8 mouse cellular contexts compared by ENCODE assay signal in the genomic region with DNA sequence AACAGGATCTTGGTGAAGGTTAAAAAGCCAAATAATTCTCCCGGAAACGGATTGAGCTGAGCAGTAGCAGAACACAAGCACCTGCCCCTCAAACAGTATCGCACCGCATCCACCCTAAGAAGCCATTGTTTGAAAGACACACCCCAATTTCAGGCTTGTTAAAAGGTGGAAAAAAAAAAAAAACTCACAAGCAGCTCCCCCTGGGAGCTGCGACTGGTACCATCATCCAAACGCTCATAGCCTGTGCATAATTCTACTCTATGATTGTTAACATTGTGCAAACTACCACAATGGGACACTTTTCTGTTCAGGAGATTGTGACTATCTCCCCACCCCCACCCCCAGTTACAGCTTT. TPM values are rescaled to one million over a fixed set of nuclear protein-coding genes. Genes with fewer than 3 reads are reported as not detected.
DNase-seq lines count a peak whose midpoint lies in the region; ATAC-seq and TF ChIP-seq lines count a peak whose summit lies in the region.

No protein-coding gene starts in this region.

- H3K4me1 ChIP-seq in cerebellum, adult 2 months (ENCODE audit: control insufficient read depth, insufficient read depth, low read length): peaks cover 3% of the 10 kb centered on the region
- peaks cover 10% of the 10 kb centered on the region for H3K4me1 ChIP-seq in testis, adult 2 months (ENCODE audit: control insufficient read depth, insufficient read depth, low read length)
- peaks cover 48% of the 10 kb centered on the region for H3K4me1 ChIP-seq in liver, embryonic 13.5 days (replicated peaks)
- peaks cover 4% of the 10 kb centered on the region for H3K4me1 ChIP-seq in stomach, postnatal 0 days (replicated peaks; ENCODE audit: control insufficient read depth, insufficient read depth)

- peak overlapping the region; percentile 88 for H3K4me2 ChIP-seq in liver, embryonic 13.5 days
- peak overlapping the region; percentile 81 for H3K4me2 ChIP-seq in stomach, postnatal 0 days (replicated peaks; ENCODE audit: low read depth)

- H3K9ac ChIP-seq in liver, embryonic 13.5 days: peak overlapping the region; percentile 87
- H3K9ac ChIP-seq in stomach, postnatal 0 days (ENCODE audit: low read length): no peak overlapping the region

- 0% methylated on average over 6 of the region's 6 CpGs for WGBS in cerebellum, adult 2 months
- 2% methylated on average over 6 of the region's 6 CpGs for WGBS in liver, embryonic 13.5 days (ENCODE audit: insufficient replicate concordance)
- 2% methylated on average over 6 of the region's 6 CpGs for WGBS in stomach, postnatal 0 days

- TF ChIP-seq CTCF in cerebellum, adult 2 months (IDR thresholded peaks at IDR 0.05; ENCODE audit: borderline replicate concordance, insufficient read depth, low read depth, low read length): no peak
- TF ChIP-seq CTCF in testis, adult 2 months (IDR thresholded peaks at IDR 0.05; ENCODE audit: control insufficient read depth, insufficient read depth, insufficient replicate concordance, low read depth, low read length): no peak
- no peak for TF ChIP-seq CTCF in stomach, postnatal 0 days (IDR thresholded peaks at IDR 0.05; ENCODE audit: low read depth)

- no peaks in the 10 kb centered on the region for H3K9me3 ChIP-seq in liver, embryonic 13.5 days (replicated peaks)
- no peaks in the 10 kb centered on the region for H3K9me3 ChIP-seq in stomach, postnatal 0 days (ENCODE audit: control insufficient read depth, low read length)

- ATAC-seq in liver, embryonic 13.5 days (ENCODE audit: low read depth): peak; percentile 16; the same call in 1 of the 2 replicates
- peak; percentile 19 for ATAC-seq in stomach, postnatal 0 days (ENCODE audit: low FRiP score, low TSS enrichment)

- H3K27ac ChIP-seq in cerebellum, adult 2 months (ENCODE audit: insufficient read depth, low read length): no peak overlapping the region
- no peak overlapping the region for H3K27ac ChIP-seq in testis, adult 2 months (ENCODE audit: control insufficient read depth, insufficient read depth, low read depth, low read length)
- peak overlapping the region; percentile 44 for H3K27ac ChIP-seq in liver, embryonic 13.5 days
- no peak overlapping the region for H3K27ac ChIP-seq in stomach, postnatal 0 days (replicated peaks)

- H3K36me3 ChIP-seq in testis, adult 2 months (ENCODE audit: control insufficient read depth, insufficient read depth, low read length): no peaks in the 10 kb centered on the region
- H3K36me3 ChIP-seq in liver, embryonic 13.5 days: no peaks in the 10 kb centered on the region
- no peaks in the 10 kb centered on the region for H3K36me3 ChIP-seq in stomach, postnatal 0 days (ENCODE audit: control insufficient read depth, insufficient read depth, low read length)

- DNase-seq in cerebellum, adult 2 months: no peak
- no peak for DNase-seq in cerebellum, adult 9-10 months
- no peak for DNase-seq in testis, postnatal 10 days (ENCODE audit: low spot score)
- DNase-seq in liver, embryonic 13.5 days: no peak
- no peak for DNase-seq in stomach, postnatal 0 days (ENCODE audit: low spot score)
- no peak for DNase-seq in retina, embryonic 14.5 days (ENCODE audit: low spot score)
- DNase-seq in layer of hippocampus, adult 18-20 months (ENCODE audit: low spot score in 2 of 2): no peak

- TF ChIP-seq POLR2A in cerebellum, adult 2 months (IDR thresholded peaks at IDR 0.05; ENCODE audit: borderline replicate concordance, insufficient read depth, low read length): no peak
- no peak for TF ChIP-seq POLR2A in testis, adult 2 months (IDR thresholded peaks at IDR 0.05; ENCODE audit: control insufficient read depth, low read depth, low read length)

- H3K4me3 ChIP-seq in cerebellum, adult 2 months (replicated peaks; ENCODE audit: insufficient read depth, low read depth, low read length): peak overlapping the region; percentile 86
- peak overlapping the region; percentile 87 for H3K4me3 ChIP-seq in testis, adult 2 months (ENCODE audit: control insufficient read depth, low read depth, low read length)
- H3K4me3 ChIP-seq in liver, embryonic 13.5 days (replicated peaks): peak overlapping the region; percentile 82
- peak overlapping the region; percentile 74 for H3K4me3 ChIP-seq in stomach, postnatal 0 days (ENCODE audit: low read depth, low read length)

- no peak for TF ChIP-seq EP300 in stomach, postnatal 0 days (optimal IDR thresholded peaks at IDR 0.05)

- no peaks in the 10 kb centered on the region for H3K27me3 ChIP-seq in cerebellum, adult 2 months (ENCODE audit: control insufficient read depth, insufficient read depth, low read length)
- no peaks in the 10 kb centered on the region for H3K27me3 ChIP-seq in testis, adult 2 months (ENCODE audit: control insufficient read depth, insufficient read depth, low read length)
- no peaks in the 10 kb centered on the region for H3K27me3 ChIP-seq in liver, embryonic 13.5 days
- no peaks in the 10 kb centered on the region for H3K27me3 ChIP-seq in stomach, postnatal 0 days (ENCODE audit: control insufficient read depth, insufficient read depth, low read length)

RNA-seq across cellular contexts. Expression of a gene that starts 13.9 kb away (rescaled TPM):
- 28.4 and 29.5 TPM in 2 replicates for polyA plus RNA-seq in cerebellum, adult 2 months (2012; rRNA removed)
- 5.0 and 5.3 TPM in 2 replicates for polyA plus RNA-seq in testis, adult 2 months (2012; rRNA removed)
- polyA plus RNA-seq in liver, embryonic 13.5 days (2015; fragmentation: Nextera tagmentation; extraction: Ambion mirVana): 32.3 and 34.9 TPM in 2 replicates
- 36.4 and 37.7 TPM in 2 replicates for polyA plus RNA-seq in stomach, postnatal 0 days (2015; fragmentation: Nextera tagmentation; extraction: Ambion mirVana)
- total RNA-seq in layer of hippocampus, adult 18-20 months (2021): 10 to 100 TPM; 30.4 to 30.5 TPM

RNA-seq across cellular contexts. Expression of a gene that starts 14.0 kb away (rescaled TPM):
- polyA plus RNA-seq in cerebellum, adult 2 months (2012; rRNA removed): 29.9 and 32.9 TPM in 2 replicates
- polyA plus RNA-seq in testis, adult 2 months (2012; rRNA removed): 384 and 400 TPM in 2 replicates
- 14.4 and 14.5 TPM in 2 replicates for polyA plus RNA-seq in liver, embryonic 13.5 days (2015; fragmentation: Nextera tagmentation; extraction: Ambion mirVana)
- 29.6 and 32.6 TPM in 2 replicates for polyA plus RNA-seq in stomach, postnatal 0 days (2015; fragmentation: Nextera tagmentation; extraction: Ambion mirVana)
- total RNA-seq in layer of hippocampus, adult 18-20 months (2021): 10 to 100 TPM; 35.9 to 39.6 TPM

Comparison
In these comparisons a context has a peak if more than half of its experiments do, and no peak if none do; other contexts are left out.
1. RNA of a gene that starts 14.0 kb away (polyA plus RNA-seq): 384 to 400 TPM in testis, adult 2 months; 29.6 to 32.6 TPM in stomach, postnatal 0 days, 29.9 to 32.9 TPM in cerebellum, adult 2 months and 14.4 to 14.5 TPM in liver, embryonic 13.5 days; every median in the first group is over 10 times any median in the second.
2. Peak in every context shown above with its lines, with median percentiles within 50 percentile points of each other: H3K4me3 ChIP-seq.